Mouse (Mus musculus): ENCODE results near the gene Rdh11.
A peak's percentile ranks its signal among the peaks of the same experiment; 100 is the strongest.

The Rdh11 gene

GRCm38 (mm10) chr12:79139417-79139816, 52.7 kb downstream of the Rdh11 start:
- no peak for DNase-seq (ENCODE audit: low read depth, low spot score)

GRCm38 (mm10) chr12:79138999-79139398, 53.1 kb downstream of the Rdh11 start:
- DNase-seq (ENCODE audit: low read depth, low spot score) = no peak

- DNase-seq (ENCODE audit: low read depth, low spot score) = no peak
These were observed 55.1 kb downstream of the Rdh11 start for GRCm38 (mm10) chr12:79136949-79137348.

- no peak for DNase-seq (ENCODE audit: low read depth, low spot score)
These were observed 57.0 kb downstream of the Rdh11 start for GRCm38 (mm10) chr12:79135105-79135504.

GRCm38 (mm10) chr12:79134676-79135075, 57.4 kb downstream of the Rdh11 start:
- no peak for DNase-seq (ENCODE audit: low read depth, low spot score)

GRCm38 (mm10) chr12:79131706-79132460, 60.2 kb downstream of the Rdh11 start:
- DNase-seq (ENCODE audit: low read depth, low spot score) = no peak

- peak; percentile 15 for DNase-seq (ENCODE audit: low read depth, low spot score)
These were observed 60.9 kb downstream of the Rdh11 start for GRCm38 (mm10) chr12:79131178-79131675.

- peak; percentile 87 for DNase-seq (ENCODE audit: low read depth, low spot score)
These were observed 61.6 kb downstream of the Rdh11 start, which contains the start of gene Arg2 for GRCm38 (mm10) chr12:79130299-79131177. Gene Arg2 (plus strand): TSS chr12:79130777.

All from CD4-positive, CD25-positive, alpha-beta regulatory T cell, adult 2 months (primary cell).